ENCODE assay signal across 19 mouse cellular contexts in genomic region chr17:31731038-31731437, GRCm38 (mm10). TPM values are rescaled to one million over a fixed set of nuclear protein-coding genes. Genes with fewer than 3 reads are reported as not detected.
DNase-seq lines count a peak whose midpoint lies in the region; ATAC-seq and TF ChIP-seq lines count a peak whose summit lies in the region.
"Had no signal": no experiment of that assay in that cellular context is flagged by ENCODE, and none has a peak within 500 bp of the region (broad histone marks: within the 10 kb centered on the region; RNA-seq: fewer than 3 reads in every experiment).

No protein-coding gene starts in this region.

- no peak overlapping the region for H3K4me2 ChIP-seq in lung, embryonic 14.5 days
- no peak overlapping the region for H3K4me2 ChIP-seq in heart, embryonic 15.5 days
- H3K4me2 ChIP-seq in midbrain, embryonic 13.5 days (replicated peaks) = no peak overlapping the region
- H3K4me2 ChIP-seq: hindbrain, embryonic 15.5 days; liver, embryonic 11.5 days; midbrain, embryonic 15.5 days had no signal

- H3K27ac ChIP-seq in gastrocnemius, adult 2 months = peak overlapping the region; percentile 48; the same call in 1 of the 2 replicates
- H3K27ac ChIP-seq in lung, embryonic 14.5 days (ENCODE audit: low read depth) = peak overlapping the region; percentile 58; the same call in 1 of the 2 replicates
- H3K27ac ChIP-seq in heart, embryonic 15.5 days = peak overlapping the region; percentile 80
- H3K27ac ChIP-seq in midbrain, embryonic 13.5 days = no peak overlapping the region
- H3K27ac ChIP-seq: hindbrain, embryonic 15.5 days; midbrain, embryonic 15.5 days had no signal

- H3K27me3 ChIP-seq in lung, embryonic 14.5 days (ENCODE audit: insufficient read depth, low read length) = no peaks in the 10 kb centered on the region
- no peaks in the 10 kb centered on the region for H3K27me3 ChIP-seq in heart, embryonic 15.5 days
- no peaks in the 10 kb centered on the region for H3K27me3 ChIP-seq in midbrain, embryonic 13.5 days
- H3K27me3 ChIP-seq: hindbrain, embryonic 15.5 days; midbrain, embryonic 15.5 days had no signal

- no peaks in the 10 kb centered on the region for H3K36me3 ChIP-seq in lung, embryonic 14.5 days (ENCODE audit: insufficient read depth)
- H3K36me3 ChIP-seq in heart, embryonic 15.5 days = no peaks in the 10 kb centered on the region
- no peaks in the 10 kb centered on the region for H3K36me3 ChIP-seq in midbrain, embryonic 13.5 days
- H3K36me3 ChIP-seq: hindbrain, embryonic 15.5 days; midbrain, embryonic 15.5 days had no signal

- intact Hi-C loops in gastrocnemius, adult 2 months (cut with DNase I) = no loop called here
- intact Hi-C loops in left cerebral cortex, postnatal 25 days (cut with DNase I) = no loop called here

- 24% methylated on average over 6 of the region's 6 CpGs for WGBS in lung, embryonic 14.5 days
- WGBS in heart, embryonic 15.5 days = 21% methylated on average over 6 of the region's 6 CpGs
- WGBS in midbrain, embryonic 13.5 days = 58% methylated on average over 6 of the region's 6 CpGs

- H3K4me3 ChIP-seq in gastrocnemius, adult 2 months = no peak overlapping the region
- no peak overlapping the region for H3K4me3 ChIP-seq in lung, embryonic 14.5 days (ENCODE audit: low read depth, low read length)
- H3K4me3 ChIP-seq in heart, embryonic 15.5 days = no peak overlapping the region
- no peak overlapping the region for H3K4me3 ChIP-seq in midbrain, embryonic 13.5 days (replicated peaks)
- H3K4me3 ChIP-seq: hindbrain, embryonic 15.5 days; midbrain, embryonic 15.5 days had no signal

- DNase-seq in gastrocnemius, adult 2 months = peak; percentile 73
- no peak for DNase-seq in gastrocnemius, adult 18-20 months (ENCODE audit: low spot score)
- DNase-seq in lung, embryonic 14.5 days = peak; percentile 32
- DNase-seq in lung, postnatal 14 days = no peak
- DNase-seq in skeletal muscle tissue, adult 2 months (ENCODE audit: low read depth, low spot score) = peak; percentile 52
- no peak for DNase-seq in left cerebral cortex, postnatal 25 days (ENCODE audit: low spot score in 2 of 2)
- DNase-seq: adrenal gland, postnatal 25 days; cerebellum, postnatal 10 days; kidney, postnatal 10 days; right cerebral cortex, postnatal 25 days; thymus, adult 18-20 months had no signal

- ATAC-seq in lung, embryonic 14.5 days (ENCODE audit: insufficient read depth) = no peak
- peak; percentile 77 for ATAC-seq in heart, embryonic 15.5 days (replicated peaks; ENCODE audit: insufficient number of reproducible peaks, insufficient read depth, low FRiP score, low read depth)
- no peak for ATAC-seq in midbrain, embryonic 13.5 days
- ATAC-seq: forebrain, embryonic 16.5 days; intestine, postnatal 0 days; midbrain, embryonic 15.5 days had no signal

- no peak for TF ChIP-seq CTCF in gastrocnemius, adult 2 months (IDR thresholded peaks at IDR 0.05)
- no peak for TF ChIP-seq CTCF in lung, embryonic 14.5 days (IDR thresholded peaks at IDR 0.05; ENCODE audit: low read depth)

- H3K9me3 ChIP-seq in lung, embryonic 14.5 days (ENCODE audit: low read depth, low read length) = no peaks in the 10 kb centered on the region
- H3K9me3 ChIP-seq in heart, embryonic 15.5 days (replicated peaks) = no peaks in the 10 kb centered on the region
- no peaks in the 10 kb centered on the region for H3K9me3 ChIP-seq in midbrain, embryonic 13.5 days
- H3K9me3 ChIP-seq: hindbrain, embryonic 15.5 days; midbrain, embryonic 15.5 days had no signal

- H3K4me1 ChIP-seq in lung, embryonic 14.5 days (ENCODE audit: insufficient read depth) = peaks cover 5% of the 10 kb centered on the region
- peaks cover 42% of the 10 kb centered on the region for H3K4me1 ChIP-seq in heart, embryonic 15.5 days (replicated peaks)
- H3K4me1 ChIP-seq in midbrain, embryonic 13.5 days (replicated peaks) = peaks cover 9% of the 10 kb centered on the region

- H3K9ac ChIP-seq in lung, embryonic 14.5 days = no peak overlapping the region
- no peak overlapping the region for H3K9ac ChIP-seq in heart, embryonic 15.5 days
- H3K9ac ChIP-seq in midbrain, embryonic 13.5 days (replicated peaks) = no peak overlapping the region
- H3K9ac ChIP-seq: hindbrain, embryonic 15.5 days; midbrain, embryonic 15.5 days had no signal

RNA-seq across cellular contexts. Expression of gene Cryaa, which starts 53.4 kb away (rescaled TPM):
- total RNA-seq in gastrocnemius, adult 2 months (2021) = not detected
- not detected for total RNA-seq in gastrocnemius, adult 18-20 months (2021)
- polyA plus RNA-seq in lung, embryonic 14.5 days (2014; fragmentation: Nextera tagmentation; extraction: Ambion mirVana) = not detected in 2 replicates
- not detected in 2 replicates for polyA plus RNA-seq in heart, embryonic 15.5 days (2015; fragmentation: Nextera tagmentation; extraction: Ambion mirVana)
- not detected for total RNA-seq in left cerebral cortex, postnatal 25 days (2021)
- polyA plus RNA-seq in midbrain, embryonic 13.5 days (2015; fragmentation: Nextera tagmentation; extraction: Ambion mirVana) = not detected in 2 replicates
- total RNA-seq: adrenal gland, postnatal 25 days; gastrocnemius, postnatal 4 days had no signal
- polyA plus RNA-seq: forebrain, embryonic 16.5 days; liver, embryonic 11.5 days had no signal

Comparison
In these comparisons a context has a peak if more than half of its experiments do, and no peak if none do; other contexts are left out.
1. DNase-seq: peak in gastrocnemius, adult 2 months (single experiment), lung, embryonic 14.5 days (single experiment) and skeletal muscle tissue, adult 2 months (single experiment); none in gastrocnemius, adult 18-20 months (single experiment), lung, postnatal 14 days (single experiment) and left cerebral cortex, postnatal 25 days (0 of 2).